15 mouse cellular contexts compared by ENCODE assay signal in the genomic region with DNA sequence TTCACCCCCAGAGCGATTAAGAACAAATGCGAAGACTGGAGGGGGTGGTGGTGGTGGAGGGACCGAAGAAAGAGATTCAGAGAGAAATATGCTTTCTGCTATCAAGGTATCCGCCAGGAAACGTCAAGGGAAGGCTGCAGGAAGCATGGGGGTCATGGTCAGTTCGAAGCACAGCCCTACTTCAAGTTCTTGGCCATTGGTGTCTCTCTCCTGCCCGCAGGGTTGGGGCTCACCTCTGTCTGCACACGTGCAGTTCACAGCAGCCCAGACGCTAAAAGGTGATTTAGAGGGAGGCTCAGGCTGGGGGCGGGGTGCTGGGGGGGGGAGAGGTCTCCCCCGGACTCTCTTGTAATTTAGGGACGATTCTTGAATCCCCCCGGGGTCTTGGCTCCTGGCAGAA.
DNase-seq lines count a peak whose midpoint lies in the region; ATAC-seq and TF ChIP-seq lines count a peak whose summit lies in the region.
"Had no signal": no experiment of that assay in that cellular context is flagged by ENCODE, and none has a peak within 500 bp of the region (broad histone marks: within the 10 kb centered on the region; RNA-seq: fewer than 3 reads in every experiment).

No protein-coding gene starts in this region.

- H3K4me2 ChIP-seq in kidney, postnatal 0 days (ENCODE audit: low read length): peak overlapping the region; percentile 52
- 0 out of 2 replicates have a peak overlapping the region, but pooled peaks have one; percentile 5 for H3K4me2 ChIP-seq in embryonic facial prominence, embryonic 15.5 days (replicated peaks)
- peak overlapping the region; percentile 40 for H3K4me2 ChIP-seq in stomach, embryonic 15.5 days
- H3K4me2 ChIP-seq: forebrain, embryonic 13.5 days; hindbrain, embryonic 13.5 days had no signal

- 21% methylated on average over 13 of the region's 13 CpGs for WGBS in kidney, postnatal 0 days
- 38% methylated on average over 13 of the region's 13 CpGs for WGBS in embryonic facial prominence, embryonic 15.5 days
- 30% methylated on average over 13 of the region's 13 CpGs for WGBS in stomach, embryonic 15.5 days

- H3K27ac ChIP-seq in kidney, postnatal 0 days: peak overlapping the region; percentile 72
- no peak overlapping the region for H3K27ac ChIP-seq in embryonic facial prominence, embryonic 15.5 days (replicated peaks)
- peak overlapping the region; percentile 45 for H3K27ac ChIP-seq in stomach, embryonic 15.5 days
- H3K27ac ChIP-seq: forebrain, embryonic 13.5 days; hindbrain, embryonic 13.5 days; macrophage had no signal

- peak overlapping the region; percentile 17; the same call in 1 of the 2 replicates for H3K4me3 ChIP-seq in kidney, postnatal 0 days (replicated peaks; ENCODE audit: low read depth, low read length)
- H3K4me3 ChIP-seq in embryonic facial prominence, embryonic 15.5 days (replicated peaks): no peak overlapping the region; the same call in 1 of the 2 replicates
- peak overlapping the region; percentile 26 for H3K4me3 ChIP-seq in stomach, embryonic 15.5 days (replicated peaks)
- H3K4me3 ChIP-seq: forebrain, embryonic 13.5 days; hindbrain, embryonic 13.5 days had no signal

- H3K9me3 ChIP-seq in kidney, postnatal 0 days (replicated peaks; ENCODE audit: low read length): no peaks in the 10 kb centered on the region
- H3K9me3 ChIP-seq in embryonic facial prominence, embryonic 15.5 days (replicated peaks): no peaks in the 10 kb centered on the region
- H3K9me3 ChIP-seq in stomach, embryonic 15.5 days: no peaks in the 10 kb centered on the region
- H3K9me3 ChIP-seq: forebrain, embryonic 13.5 days; hindbrain, embryonic 13.5 days had no signal

- ATAC-seq in kidney, postnatal 0 days (replicated peaks; ENCODE audit: low FRiP score, low read depth): no peak
- ATAC-seq in embryonic facial prominence, embryonic 15.5 days (ENCODE audit: insufficient number of reproducible peaks, low FRiP score, low TSS enrichment, low read depth): no peak
- 0 out of 2 replicates have a peak, but pooled peaks have one; percentile 52 for ATAC-seq in stomach, embryonic 15.5 days (ENCODE audit: insufficient read depth, low FRiP score, low read depth)
- ATAC-seq: forebrain, embryonic 13.5 days had no signal

- H3K27me3 ChIP-seq in kidney, postnatal 0 days (ENCODE audit: insufficient read depth, low read length): no peaks in the 10 kb centered on the region
- 0 out of 2 replicates have a peak, but pooled peaks cover 3% of the 10 kb centered on the region for H3K27me3 ChIP-seq in embryonic facial prominence, embryonic 15.5 days
- no peaks in the 10 kb centered on the region for H3K27me3 ChIP-seq in stomach, embryonic 15.5 days (replicated peaks)
- H3K27me3 ChIP-seq: hindbrain, embryonic 13.5 days had no signal

- no peak for TF ChIP-seq CTCF in kidney, postnatal 0 days (IDR thresholded peaks at IDR 0.05; ENCODE audit: low read depth)

- no peaks in the 10 kb centered on the region for H3K36me3 ChIP-seq in kidney, postnatal 0 days (ENCODE audit: insufficient read depth, low read length)
- no peaks in the 10 kb centered on the region for H3K36me3 ChIP-seq in embryonic facial prominence, embryonic 15.5 days
- no peaks in the 10 kb centered on the region for H3K36me3 ChIP-seq in stomach, embryonic 15.5 days
- H3K36me3 ChIP-seq: hindbrain, embryonic 13.5 days had no signal

- H3K9ac ChIP-seq in kidney, postnatal 0 days (ENCODE audit: low read depth, low read length): no peak overlapping the region
- H3K9ac ChIP-seq in embryonic facial prominence, embryonic 15.5 days: no peak overlapping the region
- no peak overlapping the region for H3K9ac ChIP-seq in stomach, embryonic 15.5 days
- H3K9ac ChIP-seq: forebrain, embryonic 13.5 days; hindbrain, embryonic 13.5 days had no signal

- DNase-seq in embryo, embryonic 11.5 days (ENCODE audit: low read depth, low spot score): peak; percentile 26
- DNase-seq in embryo, embryonic 9.5 days (ENCODE audit: extremely low spot score): no peak
- no peak for DNase-seq in kidney, postnatal 0 days (ENCODE audit: low spot score)
- DNase-seq in kidney, adult 9 months: no peak
- no peak for DNase-seq in layer of hippocampus, adult 18-20 months (ENCODE audit: low spot score in 2 of 2)
- no peak for DNase-seq in spleen, adult 12 weeks (ENCODE audit: low spot score)
- DNase-seq: adrenal gland, postnatal 36 days; cerebellum, adult 9-11 months; heart, postnatal 10 days; layer of hippocampus, postnatal 36 days had no signal

- no peaks in the 10 kb centered on the region; the same call in 1 of the 2 replicates for H3K4me1 ChIP-seq in kidney, postnatal 0 days (replicated peaks; ENCODE audit: insufficient read depth, low read length)
- peaks cover 34% of the 10 kb centered on the region for H3K4me1 ChIP-seq in embryonic facial prominence, embryonic 15.5 days
- H3K4me1 ChIP-seq in stomach, embryonic 15.5 days: peaks cover 14% of the 10 kb centered on the region
- H3K4me1 ChIP-seq: forebrain, embryonic 13.5 days had no signal
